Mouse (Mus musculus): ENCODE measurements around the gene Nudt16. TPM values are rescaled to one million over a fixed set of nuclear protein-coding genes. Genes with fewer than 3 reads are reported as not detected.

The Nudt16 gene
- total and polyA plus RNA-seq, 2 experiments from 2014 or later, result 8.1 to 8.9 TPM

GRCm38 (mm10) chr9:105080246-105080645 is 51.4 kb downstream of the Nudt16 start:
- Histone ChIP-seq H3K4me1 (ENCODE audit: control insufficient read depth, insufficient read depth) (no peaks in the 10 kb centered on the region), H3K36me3 (replicated peaks; ENCODE audit: control insufficient read depth, insufficient read depth, low read length) (peaks cover 25% of the 10 kb centered on the region), H3K9me3 (replicated peaks; ENCODE audit: control insufficient read depth, low read length) (no peaks in the 10 kb centered on the region), H3K9ac (replicated peaks; ENCODE audit: low read depth, low read length) (no peak overlapping the region), H3K27me3 (ENCODE audit: control insufficient read depth, insufficient read depth, low read length) (no peaks in the 10 kb centered on the region), H3K4me2 (ENCODE audit: low read depth, low read length) (no peak overlapping the region), H3K27ac (ENCODE audit: low read depth) (no peak overlapping the region), H3K4me3 (ENCODE audit: low read depth, low read length) (no peak overlapping the region)
- WGBS, result 89% methylated on average over 3 of the region's 3 CpGs
- ATAC-seq (ENCODE audit: insufficient read depth, low read depth) (no peak), DNase-seq (ENCODE audit: low spot score) (no peak)
- TF ChIP-seq EP300 (IDR thresholded peaks at IDR 0.05; ENCODE audit: low read depth), result no peak
- TF ChIP-seq CTCF (IDR thresholded peaks at IDR 0.05; ENCODE audit: low read depth), result no peak

Other genes with a start within 250 kb of the Nudt16 start
- gene Mrpl3, start 78.6 kb downstream of the Nudt16 start, total RNA-seq (2014; rRNA removed; ENCODE audit: low replicate concordance), result 91.8 and 114 TPM in 2 replicates
- 139 and 149 TPM in 2 replicates for gene Mrpl3, start 78.6 kb downstream of the Nudt16 start, polyA plus RNA-seq (2015; fragmentation: Nextera tagmentation; extraction: Ambion mirVana)
- gene 1700080E11Rik, start 13.3 kb upstream of the Nudt16 start, total RNA-seq (2014; rRNA removed; ENCODE audit: low replicate concordance), result not detected in 2 replicates
- gene 1700080E11Rik, start 13.3 kb upstream of the Nudt16 start, polyA plus RNA-seq (2015; fragmentation: Nextera tagmentation; extraction: Ambion mirVana), result not detected in 2 replicates